Mouse (Mus musculus) neutrophil, adult 59 days (primary cell): Measurements from ENCODE around the gene Fbxo27. TPM values are rescaled to one million over a fixed set of nuclear protein-coding genes. Genes with fewer than 3 reads are reported as not detected.

ENCODE experiments used
- total RNA-seq, 2 experiments: library from RNA; stranded (reverse); gene quantifications; 1 replicate in 1 of 2; 2 replicates in 1 of 2; pipeline ENCODE4 v1.2.4; 2023

Gene Fbxo27
- 1 to 10 TPM in 1 of 2 experiments, under 1 TPM in 1; 0.37 to 1.1 TPM for total RNA-seq

DNA sequence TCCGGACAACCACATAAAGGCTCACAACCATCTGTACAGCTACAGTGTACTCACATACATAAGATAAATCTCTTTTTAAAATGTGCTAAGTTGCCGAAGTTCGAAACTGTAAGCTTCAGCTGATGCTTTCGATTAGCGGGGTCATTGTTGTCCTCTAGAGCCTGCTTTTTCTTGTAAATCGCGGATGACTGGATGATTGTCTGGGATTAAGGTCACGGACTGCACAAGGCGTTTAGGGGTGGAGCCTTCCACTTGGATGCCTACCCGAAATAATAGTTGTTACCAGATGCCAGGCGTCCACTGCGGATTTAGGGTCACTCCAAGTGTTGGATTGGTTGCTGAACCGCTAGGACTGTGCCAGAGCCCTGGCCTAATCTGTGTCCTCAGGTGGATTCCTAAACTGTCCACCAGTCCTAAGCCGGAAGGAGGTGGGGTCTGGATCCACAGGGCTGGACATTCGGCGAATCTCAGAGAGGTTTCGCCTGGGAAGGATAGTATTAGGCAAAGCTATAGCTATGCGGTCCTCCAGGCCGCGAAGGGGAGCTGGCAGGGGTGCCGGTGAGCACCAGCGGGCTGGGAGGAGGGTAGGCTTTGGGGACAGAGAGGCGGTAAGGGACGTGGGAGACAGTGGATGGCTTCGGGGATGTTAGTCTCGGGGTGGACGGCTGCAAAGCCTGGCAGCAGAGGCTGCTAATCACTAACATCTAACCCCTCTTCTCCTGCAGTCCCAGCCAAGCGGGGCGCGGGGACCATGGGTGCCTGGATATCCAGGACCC lies at the start of gene Fbxo27:
TSS of gene Fbxo27 (plus strand) at position 305 of the 776 bp plus-strand sequence.

DNA sequence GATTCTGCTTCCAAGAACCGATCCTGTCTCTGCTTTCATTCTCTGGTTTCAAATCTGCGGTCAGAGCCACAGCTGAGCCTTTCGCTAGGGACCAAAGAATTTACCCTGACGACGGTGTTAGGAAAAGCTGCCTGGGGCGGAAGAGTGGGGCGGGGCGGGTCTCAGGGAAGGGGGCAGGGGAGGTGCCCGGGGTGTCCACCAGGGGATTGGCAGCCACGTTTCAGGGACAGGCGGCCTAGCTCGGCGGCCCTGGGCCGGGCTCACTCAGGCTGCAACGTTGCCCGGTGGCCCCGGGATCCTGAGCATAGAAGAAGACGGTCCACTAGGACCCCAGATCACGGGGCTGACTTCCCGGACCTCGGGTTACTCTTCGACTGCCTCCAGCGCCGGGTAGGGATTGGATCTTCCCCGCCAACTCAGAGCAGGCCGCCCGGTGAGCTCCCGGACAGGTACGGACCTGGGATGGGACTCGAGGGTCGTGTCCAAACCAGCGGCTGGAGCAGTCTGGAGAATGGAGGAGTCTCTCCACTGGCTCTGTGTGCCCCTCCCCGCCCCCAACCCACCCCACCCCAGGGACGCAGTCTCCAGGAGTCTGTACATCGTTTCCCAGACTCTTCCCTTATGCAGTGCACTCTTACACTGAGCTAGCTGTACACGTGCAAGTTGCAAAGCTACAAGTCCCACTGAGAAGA lies 24.1 kb downstream of the Fbxo27 start, which contains the start of gene Fbxo17:
TSS of gene Fbxo17 (plus strand) at position 215 of the 692 bp plus-strand sequence.

DNA sequence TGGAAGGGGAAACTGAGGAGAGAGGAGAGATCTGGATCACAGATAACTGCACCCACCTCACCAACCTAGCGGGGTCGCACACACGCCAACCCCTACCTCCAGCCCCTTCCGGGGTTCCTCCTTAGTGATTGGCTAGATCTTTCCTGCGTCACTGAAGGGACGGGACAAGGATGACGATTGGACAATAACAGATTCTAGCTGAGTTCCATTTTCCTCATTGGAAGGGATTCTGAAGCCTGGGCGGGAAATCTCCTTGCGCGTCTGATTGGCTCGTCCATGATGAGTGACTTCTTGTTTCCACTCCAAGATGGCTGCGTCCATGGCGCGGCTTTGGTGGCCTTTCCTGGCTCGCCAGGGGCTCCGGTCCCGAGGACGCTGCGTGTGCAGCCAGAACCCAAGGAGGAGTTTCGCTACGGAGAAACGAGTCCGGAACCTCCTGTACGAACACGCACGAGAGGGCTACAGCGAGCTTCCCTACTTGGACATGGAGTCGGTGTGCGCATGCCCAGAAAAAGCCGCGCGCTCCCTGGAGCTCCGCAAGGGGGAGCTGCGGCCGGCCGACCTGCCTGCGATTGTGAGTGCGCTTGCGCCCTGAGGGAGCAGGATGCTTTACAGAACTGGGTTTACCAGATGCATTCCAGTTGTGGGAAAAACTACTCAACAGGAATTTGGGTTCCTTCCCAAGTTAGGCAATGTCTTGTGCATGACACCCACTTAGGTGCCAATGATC lies 49.2 kb downstream of the Fbxo27 start, which contains the start of the genes Mrps12 and Sars2:
TSS of gene Mrps12 (minus strand) at position 112 of the 730 bp plus-strand sequence.
TSS of gene Sars2 (plus strand) at position 284 of the 730 bp plus-strand sequence.

Other genes starting within 250 kb of the Fbxo27 start
- 1 to 10 TPM; 3.2 to 4.2 TPM for gene Lrfn1, start 240.9 kb upstream of the Fbxo27 start, total RNA-seq
- gene Ifnl2, start 182.4 kb upstream of the Fbxo27 start, total RNA-seq = not detected
- not detected for gene Ifnl3, start 170.0 kb upstream of the Fbxo27 start, total RNA-seq
- not detected for gene Sycn, start 152.0 kb upstream of the Fbxo27 start, total RNA-seq
- under 1 TPM in 1 of 2 experiments, not detected in 1; 0.90 TPM for gene Nccrp1, start 145.6 kb upstream of the Fbxo27 start, total RNA-seq
- 10 to 100 TPM; 45.3 to 48.4 TPM for gene Samd4b, start 94.7 kb upstream of the Fbxo27 start, total RNA-seq
- 10 to 100 TPM in 1 of 2 experiments, 1 to 10 TPM in 1; 9.5 to 12.7 TPM for gene Pak4, start 94.7 kb upstream of the Fbxo27 start, total RNA-seq
- not detected for gene Acp7, start 61.5 kb upstream of the Fbxo27 start, total RNA-seq
- gene Fbxo17, start 24.0 kb downstream of the Fbxo27 start, total RNA-seq = 1 to 10 TPM; 2.3 to 3.5 TPM
- gene Mrps12, start 49.0 kb downstream of the Fbxo27 start, total RNA-seq = 10 to 100 TPM; 18.3 to 19.9 TPM
- gene Sars2, start 49.1 kb downstream of the Fbxo27 start, total RNA-seq = 1 to 10 TPM; 8.3 to 9.0 TPM
- gene Ccer2, start 63.3 kb downstream of the Fbxo27 start, total RNA-seq = not detected
- 10 to 100 TPM; 63.2 to 65.6 TPM for gene Sirt2, start 73.9 kb downstream of the Fbxo27 start, total RNA-seq
- 10 to 100 TPM; 39.1 to 41.4 TPM for gene Nfkbib, start 74.7 kb downstream of the Fbxo27 start, total RNA-seq
- 100 to 1,000 TPM in 1 of 2 experiments, 10 to 100 TPM in 1; 91.3 to 113 TPM for gene Rinl, start 96.1 kb downstream of the Fbxo27 start, total RNA-seq
- 100 to 1,000 TPM; 409 to 451 TPM for gene Hnrnpl, start 115.7 kb downstream of the Fbxo27 start, total RNA-seq
- gene Ech1, start 132.4 kb downstream of the Fbxo27 start, total RNA-seq = 100 to 1,000 TPM; 101 to 105 TPM
- 10 to 100 TPM; 16.5 to 19.9 TPM for gene Lgals4, start 141.0 kb downstream of the Fbxo27 start, total RNA-seq
- gene Lgals7, start 171.0 kb downstream of the Fbxo27 start, total RNA-seq = not detected
- not detected for gene Capn12, start 188.6 kb downstream of the Fbxo27 start, total RNA-seq